Mouse (Mus musculus) cerebellum, adult 9-11 months (tissue): ENCODE measurements around the gene Cbfa2t3.

ENCODE experiments used
- DNase-seq: peaks from one replicate; pipeline ENCODE4 v3.0.0; 2022

Gene Cbfa2t3

GRCm38 (mm10) chr8:122717869-122718509 is 19.1 kb upstream of the Cbfa2t3 start:
- no peak for DNase-seq

- no peak for DNase-seq
Measured at GRCm38 (mm10) chr8:122716566-122716965, 17.7 kb upstream of the Cbfa2t3 start.

GRCm38 (mm10) chr8:122713157-122713518 is 14.2 kb upstream of the Cbfa2t3 start:
- DNase-seq = no peak

GRCm38 (mm10) chr8:122712411-122713156 is 13.7 kb upstream of the Cbfa2t3 start:
- DNase-seq = no peak

- no peak for DNase-seq
Measured at GRCm38 (mm10) chr8:122711891-122712365, 13.0 kb upstream of the Cbfa2t3 start.

- no peak for DNase-seq
Measured at GRCm38 (mm10) chr8:122711480-122711879, 12.6 kb upstream of the Cbfa2t3 start.

- DNase-seq = peak; percentile 78
Measured at GRCm38 (mm10) chr8:122709340-122710111, 10.6 kb upstream of the Cbfa2t3 start.

GRCm38 (mm10) chr8:122707184-122707583 is 8.3 kb upstream of the Cbfa2t3 start:
- DNase-seq = no peak

GRCm38 (mm10) chr8:122705901-122706561 is 7.1 kb upstream of the Cbfa2t3 start:
- DNase-seq = no peak

GRCm38 (mm10) chr8:122704612-122705011 is 5.7 kb upstream of the Cbfa2t3 start:
- DNase-seq = no peak

GRCm38 (mm10) chr8:122702957-122703356 is 4.0 kb upstream of the Cbfa2t3 start:
- no peak for DNase-seq

GRCm38 (mm10) chr8:122702301-122702941 is 3.5 kb upstream of the Cbfa2t3 start:
- DNase-seq = no peak

GRCm38 (mm10) chr8:122701441-122702185 is 2.7 kb upstream of the Cbfa2t3 start:
- DNase-seq = no peak

GRCm38 (mm10) chr8:122700628-122701027 is 1.7 kb upstream of the Cbfa2t3 start:
- no peak for DNase-seq

- DNase-seq = no peak
Measured at GRCm38 (mm10) chr8:122698254-122698768, 598 bp downstream of the Cbfa2t3 start.

- DNase-seq = no peak
Measured at GRCm38 (mm10) chr8:122697586-122697985, 1.3 kb downstream of the Cbfa2t3 start.

- peak; percentile 60 for DNase-seq
Measured at GRCm38 (mm10) chr8:122697181-122697581, 1.7 kb downstream of the Cbfa2t3 start.

GRCm38 (mm10) chr8:122695438-122696042 is 3.4 kb downstream of the Cbfa2t3 start:
- no peak for DNase-seq

- no peak for DNase-seq
Measured at GRCm38 (mm10) chr8:122692152-122692551, 6.8 kb downstream of the Cbfa2t3 start.

- peak; percentile 34 for DNase-seq
Measured at GRCm38 (mm10) chr8:122691018-122691417, 7.9 kb downstream of the Cbfa2t3 start.

GRCm38 (mm10) chr8:122689315-122689714 is 9.6 kb downstream of the Cbfa2t3 start:
- DNase-seq = no peak
